Mouse (Mus musculus): ENCODE data around the gene Slx4ip.
"Not testable (repeated sequence)": the region's sequence is repeated elsewhere in the genome, so short reads cannot be mapped to it uniquely, and the experiment has no call there.

Gene Slx4ip

GRCm38 (mm10) chr2:136891068-136891950 lies at the start of gene Slx4ip, which contains the start of the genes AL731706.1 and Mkks:
Gene Slx4ip (plus strand): TSS chr2:136891218.
Gene AL731706.1 (minus strand): TSS chr2:136891389.
Gene Mkks (minus strand): TSS chr2:136891389.
- peak; percentile 96 for DNase-seq

DNA sequence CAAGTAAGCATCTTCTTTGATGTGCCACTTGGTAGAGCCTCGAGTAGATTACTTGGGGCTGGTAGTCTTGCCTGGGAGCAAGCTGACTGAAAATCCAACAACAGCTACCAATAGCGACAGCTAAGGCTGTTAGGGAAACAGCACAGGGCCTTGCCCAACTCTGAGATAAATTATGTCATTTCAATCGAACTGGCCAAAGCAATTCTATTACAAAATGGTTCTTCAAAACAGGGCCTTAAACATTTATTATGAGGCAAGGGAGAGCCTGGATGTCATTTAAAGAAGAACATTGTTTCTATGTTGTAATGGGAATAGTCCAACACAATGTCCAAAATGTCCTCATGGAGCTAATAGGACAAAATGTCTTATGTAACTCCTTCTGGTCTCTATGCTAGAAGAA lies 40.7 kb upstream of the Slx4ip start:
- DNase-seq = no peak

DNA sequence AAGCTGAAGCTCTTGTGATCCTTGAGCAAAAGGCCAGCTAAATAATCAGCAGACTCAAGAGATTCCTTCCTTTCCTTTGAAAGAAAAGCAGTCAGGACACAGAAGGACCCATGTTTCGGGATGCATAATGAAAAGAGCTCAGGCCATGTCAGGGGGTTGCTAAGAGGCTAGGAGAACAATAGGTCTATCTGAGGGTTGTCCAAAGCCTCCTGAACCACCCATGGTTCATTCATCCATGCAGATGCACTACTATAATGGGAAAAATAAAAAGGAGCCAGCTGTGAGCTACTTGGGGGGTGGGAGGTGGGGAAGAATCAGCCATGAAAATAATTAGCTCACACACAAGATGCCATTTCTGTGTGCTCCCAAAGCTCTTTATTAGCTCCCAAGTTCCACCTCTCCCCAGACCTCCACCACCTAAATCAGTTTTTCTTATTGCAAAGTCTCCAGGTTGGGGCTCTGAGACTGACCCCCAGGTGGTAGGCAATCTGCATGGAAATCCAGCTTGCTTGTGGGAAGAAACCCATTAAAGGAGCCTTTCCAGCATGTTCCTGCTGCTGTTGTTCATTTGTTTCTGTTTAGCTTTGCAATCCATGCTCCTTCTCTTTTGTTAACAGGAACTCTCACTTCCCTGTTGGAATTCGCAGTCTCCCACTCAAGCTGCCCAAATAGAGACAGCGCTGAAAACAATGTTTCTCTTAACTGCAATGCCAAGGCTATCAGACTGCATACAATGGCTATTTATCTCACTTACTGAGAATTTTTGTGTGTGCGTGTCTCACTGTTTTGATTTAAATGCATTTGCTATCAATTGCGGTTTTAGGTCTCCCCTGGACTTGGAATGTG lies 36.3 kb upstream of the Slx4ip start:
- no peak for DNase-seq

DNA sequence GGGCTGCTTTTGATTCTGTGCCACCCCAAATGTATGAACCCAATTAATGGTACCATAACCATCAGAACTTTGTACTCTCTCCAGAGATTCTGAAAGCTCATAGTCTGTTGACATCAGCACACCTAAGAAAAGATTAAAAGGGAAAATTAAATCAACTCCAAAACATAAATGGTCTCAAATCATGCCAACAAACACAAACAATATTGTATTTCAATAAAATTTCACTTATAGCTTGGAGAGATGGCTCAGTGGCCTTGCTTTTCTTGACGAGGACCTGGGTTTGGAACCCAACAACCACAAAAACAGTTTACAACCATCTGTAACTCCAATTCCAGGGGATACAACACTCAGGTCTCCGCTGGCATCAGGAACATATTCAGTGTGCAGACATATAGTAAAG lies 5.4 kb upstream of the Slx4ip start, which contains the start of gene AL731706.2:
Gene AL731706.2 (minus strand): TSS at position 101 of the 400 bp plus-strand sequence.
- DNase-seq = no peak

DNA sequence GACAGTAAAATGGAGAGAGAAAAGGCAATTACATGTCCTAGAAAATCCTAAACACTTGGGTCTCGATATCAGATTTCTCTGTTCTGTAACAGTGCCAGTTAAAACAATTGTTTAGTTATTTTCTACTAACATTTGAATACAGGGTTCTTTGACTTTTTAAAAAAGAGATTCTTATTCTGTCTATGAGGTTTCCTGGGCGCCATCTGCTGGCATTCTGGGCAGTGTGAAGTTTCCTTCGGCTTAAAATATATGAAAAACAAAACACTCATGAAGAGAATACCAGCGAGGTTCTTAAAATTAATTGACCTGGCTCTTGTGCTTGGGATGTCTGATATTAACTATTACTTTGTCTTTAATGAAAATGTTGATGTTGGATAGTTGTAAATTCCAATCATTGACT lies 4.2 kb upstream of the Slx4ip start:
- DNase-seq = peak; percentile 52

GRCm38 (mm10) chr2:136890716-136891067 lies 326 bp upstream of the Slx4ip start:
- not testable (repeated sequence) for DNase-seq

DNA sequence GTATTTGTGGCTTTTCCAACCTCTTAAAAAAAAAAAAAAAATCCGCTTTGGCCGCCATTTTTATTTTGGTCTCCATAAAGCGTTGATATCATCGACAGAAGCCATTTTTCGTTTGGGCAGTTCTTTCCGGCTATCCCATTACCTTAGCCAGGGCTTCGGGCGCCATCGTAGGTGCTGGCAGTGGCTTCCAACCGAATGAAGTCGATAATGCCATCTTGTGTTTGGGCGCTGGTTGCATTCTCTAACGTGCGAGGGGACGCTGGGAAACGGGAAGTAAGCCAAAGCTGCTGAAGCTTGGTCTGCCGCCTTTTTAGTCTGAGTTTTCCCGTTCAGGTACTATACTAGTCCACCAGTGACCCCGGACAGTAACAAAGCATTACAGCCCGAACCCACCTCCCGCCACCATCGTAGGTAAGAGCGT lies 943 bp downstream of the Slx4ip start:
- DNase-seq = peak; percentile 93

- no peak for DNase-seq
These were observed 3.5 kb downstream of the Slx4ip start for GRCm38 (mm10) chr2:136894494-136894893.

- no peak for DNase-seq
These were observed 5.1 kb downstream of the Slx4ip start for GRCm38 (mm10) chr2:136896131-136896530.

GRCm38 (mm10) chr2:136908596-136908995 lies 17.6 kb downstream of the Slx4ip start:
- no peak for DNase-seq

DNA sequence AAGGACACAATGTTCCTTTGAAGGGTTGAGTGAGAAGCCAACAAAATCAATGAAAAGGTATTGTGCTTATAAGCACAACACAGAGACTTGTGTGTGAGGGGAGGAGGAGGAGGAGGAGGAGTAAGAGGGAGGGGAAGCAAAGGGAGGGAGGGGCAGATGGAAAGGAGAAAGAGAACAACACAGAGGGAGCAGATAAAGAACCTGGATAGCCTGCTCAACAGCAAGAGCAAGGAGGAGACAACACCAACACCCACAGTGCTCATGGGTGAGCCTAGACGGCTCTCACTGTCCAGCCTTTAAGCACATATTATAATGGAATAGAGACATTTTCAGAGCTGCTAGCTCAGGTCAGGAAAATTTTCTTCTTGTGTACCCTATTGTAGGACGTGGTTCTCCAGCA lies 18.3 kb downstream of the Slx4ip start:
- DNase-seq = no peak

- no peak for DNase-seq
These were observed 21.0 kb downstream of the Slx4ip start for GRCm38 (mm10) chr2:136911958-136912411.

- no peak for DNase-seq
These were observed 22.0 kb downstream of the Slx4ip start for GRCm38 (mm10) chr2:136913021-136913420.

- DNase-seq = no peak
These were observed 23.4 kb downstream of the Slx4ip start for GRCm38 (mm10) chr2:136914334-136914902.

DNA sequence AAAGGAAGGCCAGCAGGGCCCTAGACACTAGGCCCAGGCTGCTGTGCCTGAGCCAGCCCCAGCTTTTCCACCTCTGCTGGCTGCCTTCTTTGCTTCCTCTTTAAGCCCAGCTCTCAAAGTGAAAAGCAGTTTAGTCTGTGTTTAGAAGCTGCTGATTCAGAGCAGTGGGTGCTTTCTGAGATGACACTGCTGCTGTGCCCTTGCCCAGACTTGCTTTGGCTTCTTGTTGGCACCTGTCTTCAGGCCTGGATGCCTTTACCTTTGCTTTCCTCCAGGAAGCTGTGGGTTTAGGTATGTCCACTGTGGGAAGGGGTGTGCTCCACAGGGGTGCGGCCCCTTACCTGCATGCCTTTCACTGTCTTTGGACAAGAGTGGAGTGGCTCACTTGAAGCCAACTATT lies 28.4 kb downstream of the Slx4ip start:
- DNase-seq = no peak

- DNase-seq = no peak
These were observed 29.4 kb downstream of the Slx4ip start for GRCm38 (mm10) chr2:136920257-136920993.

DNA sequence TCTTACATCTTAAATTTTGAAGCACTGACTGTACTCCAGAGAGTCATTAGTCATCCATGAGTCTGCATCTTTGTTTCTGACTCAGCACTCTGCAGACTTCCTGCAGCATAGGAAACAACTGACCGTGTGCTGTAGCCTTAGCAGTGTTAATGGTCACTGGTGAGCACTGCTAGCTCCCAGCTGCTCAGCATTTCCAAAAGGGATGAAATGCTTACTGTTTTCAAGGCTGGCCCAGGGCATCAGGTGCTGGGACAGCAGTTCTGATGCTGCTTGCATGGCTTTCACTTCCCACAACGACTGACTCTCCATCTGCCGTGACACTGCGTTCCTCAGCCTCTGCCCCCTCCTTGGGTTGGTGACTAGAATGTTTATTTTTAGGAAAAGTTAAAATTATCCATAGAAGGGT lies 30.0 kb downstream of the Slx4ip start:
- peak; percentile 12 for DNase-seq

GRCm38 (mm10) chr2:136936391-136937288 lies 45.6 kb downstream of the Slx4ip start:
- DNase-seq = no peak

DNA sequence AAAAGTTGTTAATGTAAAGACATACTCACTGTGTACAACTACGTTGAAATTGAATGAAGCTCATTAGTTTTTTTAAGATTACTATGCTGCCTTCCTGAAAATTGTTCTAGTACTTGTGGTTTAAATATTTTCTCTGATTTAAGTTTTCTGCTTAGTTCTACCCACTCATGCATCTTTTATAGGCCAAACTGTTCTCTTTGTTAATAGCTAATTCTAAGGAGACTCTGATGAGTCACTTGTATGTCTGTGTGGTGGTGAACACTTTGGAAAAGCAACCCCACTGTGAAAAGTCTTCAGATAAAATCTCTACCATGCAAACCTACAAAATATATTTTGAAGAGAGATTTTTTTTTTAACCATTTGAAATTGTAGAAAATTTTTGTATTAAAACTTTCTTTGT lies 47.2 kb downstream of the Slx4ip start:
- DNase-seq = no peak

DNA sequence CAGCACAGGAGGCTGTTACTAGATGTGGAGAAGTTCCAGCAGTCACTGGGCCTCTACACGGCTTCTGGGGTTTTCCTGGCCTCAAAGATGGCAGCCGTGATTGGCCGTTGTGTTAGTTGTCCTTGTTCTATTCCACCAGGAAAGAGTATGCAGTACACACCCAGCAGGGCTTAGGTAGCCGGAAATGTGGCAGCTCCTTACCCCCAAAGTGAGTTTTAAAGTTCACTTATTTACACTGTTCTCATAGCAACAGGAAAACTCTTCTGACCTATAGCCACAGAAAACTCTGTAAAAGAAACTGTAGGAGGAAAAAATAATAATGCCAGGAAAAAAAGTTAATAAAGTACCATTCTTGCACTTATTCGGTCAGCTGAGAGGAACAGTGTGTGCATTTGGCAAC lies 55.3 kb downstream of the Slx4ip start:
- no peak for DNase-seq

DNA sequence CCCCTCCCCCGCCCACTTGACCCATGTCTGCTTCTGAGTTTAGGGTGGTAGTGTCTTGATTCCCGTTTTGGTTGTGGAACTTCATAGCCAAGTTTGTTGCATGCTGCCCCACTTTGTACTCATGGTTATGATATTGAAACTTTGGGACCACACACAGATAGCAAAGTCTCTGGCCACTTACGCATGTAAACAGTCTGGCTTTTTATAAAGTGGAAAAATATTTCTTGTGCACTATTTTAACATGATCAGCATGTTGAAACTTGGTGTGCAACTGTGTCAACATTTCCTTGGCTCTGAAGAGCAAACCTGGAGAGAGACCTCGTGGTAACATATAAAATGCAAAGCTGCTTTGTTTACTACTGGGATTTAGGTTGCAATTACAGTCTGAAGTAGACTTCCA lies 56.5 kb downstream of the Slx4ip start:
- no peak for DNase-seq
